Mouse (Mus musculus): Measurements from ENCODE around the gene Tmem240.

DNA sequence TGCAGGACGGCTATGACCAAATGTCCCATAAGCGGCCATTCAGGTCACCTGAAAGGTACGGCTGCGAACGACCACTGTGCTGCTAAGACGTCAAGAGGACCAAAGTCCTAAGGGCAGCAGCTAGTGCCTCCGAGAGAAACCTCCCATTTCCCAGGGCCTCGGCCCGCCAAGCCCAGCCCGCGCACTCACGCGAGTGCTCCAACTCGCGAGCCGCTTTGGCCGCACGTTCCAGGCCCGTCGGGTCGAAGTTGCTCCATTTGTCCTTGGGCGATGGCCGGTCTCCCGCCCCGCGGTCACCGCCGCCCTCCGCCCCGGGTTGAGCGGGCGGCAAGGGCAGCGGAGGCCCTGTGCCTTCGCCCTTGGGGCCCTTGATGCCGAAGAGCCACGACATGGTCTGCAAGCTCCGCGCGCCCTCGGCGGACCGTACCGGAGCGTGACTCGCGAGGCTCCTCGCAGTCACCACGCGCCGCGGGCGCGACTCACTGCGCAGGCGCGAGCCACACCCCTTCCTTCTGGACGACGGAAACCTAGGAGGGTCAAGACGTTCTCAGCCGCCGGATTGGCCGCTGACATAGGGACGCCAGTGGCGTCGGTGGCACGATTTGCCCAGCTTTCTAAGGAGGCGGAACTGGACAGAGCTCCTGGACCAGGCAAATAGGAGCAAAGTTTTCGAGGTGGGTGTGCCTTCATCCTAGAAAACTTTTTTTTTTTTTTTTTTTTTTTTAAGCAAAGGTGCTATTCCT is 26.2 kb downstream of the Tmem240 start, which contains the start of gene Atad3a:
- TF ChIP-seq CTCF (IDR thresholded peaks at IDR 0.05; ENCODE audit: borderline replicate concordance, extremely low read depth, insufficient read depth, insufficient read length) (no peak), POLR2A (IDR thresholded peaks at IDR 0.05; ENCODE audit: borderline replicate concordance, extremely low read depth, insufficient read depth, insufficient read length, poor library complexity, severe bottlenecking) (peak; percentile 81)

Data from brain, embryonic 14.5 days (tissue).